In the genomic region with DNA sequence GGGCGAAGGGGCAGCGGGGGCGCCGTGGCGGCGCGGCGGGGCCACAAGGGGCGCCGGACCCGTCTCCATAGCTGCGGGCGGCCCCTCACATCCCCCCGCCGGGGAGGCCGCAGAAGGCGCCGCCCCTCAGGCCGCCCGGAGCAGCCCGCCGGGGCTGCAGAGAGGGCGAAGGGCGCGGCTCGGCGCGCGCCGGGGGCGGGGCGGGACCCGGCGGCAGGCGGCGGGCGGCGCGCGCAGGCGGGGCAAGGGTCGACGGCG, we compare ENCODE assay signal across 7 mouse cellular contexts. TPM values are rescaled to one million over a fixed set of nuclear protein-coding genes. Genes with fewer than 3 reads are reported as not detected.
A peak's percentile ranks its signal among the peaks of the same experiment; 100 is the strongest.
DNase-seq lines count a peak whose midpoint lies in the region; ATAC-seq and TF ChIP-seq lines count a peak whose summit lies in the region.

A gene (minus strand): TSS at position 174 of the 258 bp plus-strand sequence.

- no peaks in the 10 kb centered on the region for H3K9me3 ChIP-seq in embryonic facial prominence, embryonic 15.5 days (replicated peaks)
- no peaks in the 10 kb centered on the region for H3K9me3 ChIP-seq in limb, embryonic 12.5 days

- no peak; the same call in 1 of the 2 replicates for ATAC-seq in embryonic facial prominence, embryonic 15.5 days (ENCODE audit: insufficient number of reproducible peaks, low FRiP score, low TSS enrichment, low read depth)
- no peak; the same call in 1 of the 2 replicates for ATAC-seq in limb, embryonic 12.5 days (ENCODE audit: insufficient number of reproducible peaks, insufficient read depth, low FRiP score, low TSS enrichment, low read depth)

- no peak for TF ChIP-seq POLR2A in thymus, adult 2 months (IDR thresholded peaks at IDR 0.05; ENCODE audit: control insufficient read depth, extremely low read depth, insufficient read depth, low read length, poor library complexity)
- TF ChIP-seq POLR2A in olfactory bulb, adult 2 months (IDR thresholded peaks at IDR 0.05; ENCODE audit: insufficient read depth, low read depth, low read length): no peak

- 2% methylated on average over 35 of the region's 44 CpGs for WGBS in thymus, adult 2 months
- WGBS in embryonic facial prominence, embryonic 15.5 days: under 1% methylated on average over 25 of the region's 44 CpGs
- under 1% methylated on average over 35 of the region's 44 CpGs for WGBS in limb, embryonic 12.5 days
- under 1% methylated on average over 42 of the region's 44 CpGs for WGBS in olfactory bulb, adult 2 months

- H3K27me3 ChIP-seq in thymus, adult 2 months (ENCODE audit: control insufficient read depth, insufficient read depth, low read length): no peaks in the 10 kb centered on the region
- no peaks in the 10 kb centered on the region for H3K27me3 ChIP-seq in embryonic facial prominence, embryonic 15.5 days
- H3K27me3 ChIP-seq in limb, embryonic 12.5 days: 0 out of 2 replicates have a peak, but pooled peaks cover under 1% of the 10 kb centered on the region

- peak within 1 kb of the TSS; percentile 89 for H3K27ac ChIP-seq in thymus, adult 2 months (ENCODE audit: control insufficient read depth, insufficient read depth, low read length)
- H3K27ac ChIP-seq in embryonic facial prominence, embryonic 15.5 days (replicated peaks): peak within 1 kb of the TSS; percentile 91
- H3K27ac ChIP-seq in limb, embryonic 12.5 days: peak within 1 kb of the TSS; percentile 92
- peak within 1 kb of the TSS; percentile 77 for H3K27ac ChIP-seq in olfactory bulb, adult 2 months (ENCODE audit: insufficient read depth, low read depth, low read length)

- peaks cover 40% of the 10 kb centered on the region for H3K4me1 ChIP-seq in thymus, adult 2 months (replicated peaks; ENCODE audit: control insufficient read depth, insufficient read depth, low read length)
- H3K4me1 ChIP-seq in embryonic facial prominence, embryonic 15.5 days: peaks cover 25% of the 10 kb centered on the region
- H3K4me1 ChIP-seq in limb, embryonic 12.5 days (replicated peaks): peaks cover 29% of the 10 kb centered on the region
- peaks cover 11% of the 10 kb centered on the region for H3K4me1 ChIP-seq in olfactory bulb, adult 2 months (ENCODE audit: control insufficient read depth, insufficient read depth, low read length)

- peaks cover 7% of the 10 kb centered on the region for H3K36me3 ChIP-seq in thymus, adult 2 months (ENCODE audit: control insufficient read depth, insufficient read depth, low read length)
- peaks cover 19% of the 10 kb centered on the region for H3K36me3 ChIP-seq in embryonic facial prominence, embryonic 15.5 days
- H3K36me3 ChIP-seq in limb, embryonic 12.5 days: peaks cover 24% of the 10 kb centered on the region

- H3K4me3 ChIP-seq in thymus, adult 2 months (ENCODE audit: control insufficient read depth, insufficient read depth, low read length): peak within 1 kb of the TSS; percentile 81
- peak within 1 kb of the TSS; percentile 92 for H3K4me3 ChIP-seq in embryonic facial prominence, embryonic 15.5 days (replicated peaks)
- peak within 1 kb of the TSS; percentile 96 for H3K4me3 ChIP-seq in limb, embryonic 12.5 days (replicated peaks)
- peak within 1 kb of the TSS; percentile 60 for H3K4me3 ChIP-seq in olfactory bulb, adult 2 months (ENCODE audit: insufficient read depth, low read depth, low read length)

- no peak for TF ChIP-seq CTCF in thymus, adult 2 months (IDR thresholded peaks at IDR 0.05; ENCODE audit: borderline replicate concordance, control insufficient read depth, extremely low read depth, insufficient read depth, low read length, poor library complexity)
- TF ChIP-seq CTCF in olfactory bulb, adult 2 months (IDR thresholded peaks at IDR 0.05; ENCODE audit: insufficient read depth, low read depth, low read length): no peak

- H3K4me2 ChIP-seq in embryonic facial prominence, embryonic 15.5 days (replicated peaks): peak within 1 kb of the TSS; percentile 88
- H3K4me2 ChIP-seq in limb, embryonic 12.5 days: peak within 1 kb of the TSS; percentile 97

- intact Hi-C loops in heart, postnatal 14 days (cut with DNase I): loop anchor here (1.0 kb wide), 1 partner anchor 12 kb away; a partner anchor contains a TSS

- H3K9ac ChIP-seq in embryonic facial prominence, embryonic 15.5 days: peak within 1 kb of the TSS; percentile 97
- peak within 1 kb of the TSS; percentile 96 for H3K9ac ChIP-seq in limb, embryonic 12.5 days (replicated peaks)

- DNase-seq in thymus, adult 2 months: no peak
- DNase-seq in thymus, postnatal 25 days: no peak
- DNase-seq in heart, postnatal 14 days: no peak
- DNase-seq in B cell, adult 2 months: no peak

RNA-seq across cellular contexts. Expression of the gene that starts here (rescaled TPM):
- 70.3 and 81.3 TPM in 2 replicates for polyA plus RNA-seq in thymus, adult 2 months (2012; rRNA removed)
- polyA plus RNA-seq in embryonic facial prominence, embryonic 15.5 days (2015; fragmentation: Nextera tagmentation; extraction: Ambion mirVana): 29.4 and 32.5 TPM in 2 replicates
- 10 to 100 TPM; 29.2 to 30.5 TPM for total RNA-seq in heart, postnatal 14 days (2021)
- polyA plus RNA-seq in limb, embryonic 12.5 days (2016; fragmentation: Nextera tagmentation; extraction: Ambion mirVana): 40.9 and 45.3 TPM in 2 replicates
- not detected in 2 replicates for polyA plus RNA-seq in olfactory bulb, adult 2 months (2012; ENCODE audit: insufficient read depth, insufficient read length, low replicate concordance, missing spikeins)
